Mouse (Mus musculus): ENCODE results near the gene Nrxn3.

Nrxn3 gene

DNA sequence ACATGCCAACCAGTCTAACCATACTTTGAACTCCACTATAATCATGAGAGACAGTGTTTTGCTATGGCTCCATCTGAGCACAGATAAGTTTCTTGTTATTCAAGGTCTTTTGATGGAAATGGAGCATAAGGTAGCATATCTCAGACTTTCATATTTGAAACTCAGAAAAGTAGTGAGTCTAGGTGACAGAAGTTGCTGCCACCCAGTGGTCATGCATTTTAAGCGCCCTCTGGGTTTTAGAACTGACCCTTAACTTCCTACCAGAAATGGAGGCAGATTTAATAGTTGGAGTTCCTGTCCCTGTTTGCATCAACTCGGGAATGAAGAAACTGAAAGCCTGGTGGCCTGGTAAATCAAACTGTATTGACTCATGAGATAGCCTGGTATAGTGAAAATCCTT, 488.9 kb downstream of the Nrxn3 start:
- no peak for DNase-seq

DNA sequence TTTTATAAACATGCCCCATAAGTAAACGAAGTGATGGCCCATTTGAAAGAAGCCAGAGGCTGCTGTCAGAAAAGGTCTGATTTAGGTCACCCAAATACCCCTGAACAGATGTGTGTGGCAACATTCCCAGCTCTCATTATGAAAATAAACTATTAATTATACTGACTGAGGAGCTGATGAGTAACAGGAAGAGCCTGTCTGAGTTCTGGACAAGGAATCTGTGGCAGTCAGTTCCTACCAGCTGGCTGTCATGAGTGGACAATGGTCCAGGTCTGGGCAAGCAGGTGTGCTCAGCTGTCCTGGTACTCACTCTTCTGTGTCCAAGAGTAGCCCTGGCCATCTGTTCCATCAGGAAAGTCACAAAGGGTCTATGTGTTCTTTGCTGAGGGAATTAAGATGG, 517.1 kb downstream of the Nrxn3 start:
- no peak for DNase-seq

DNA sequence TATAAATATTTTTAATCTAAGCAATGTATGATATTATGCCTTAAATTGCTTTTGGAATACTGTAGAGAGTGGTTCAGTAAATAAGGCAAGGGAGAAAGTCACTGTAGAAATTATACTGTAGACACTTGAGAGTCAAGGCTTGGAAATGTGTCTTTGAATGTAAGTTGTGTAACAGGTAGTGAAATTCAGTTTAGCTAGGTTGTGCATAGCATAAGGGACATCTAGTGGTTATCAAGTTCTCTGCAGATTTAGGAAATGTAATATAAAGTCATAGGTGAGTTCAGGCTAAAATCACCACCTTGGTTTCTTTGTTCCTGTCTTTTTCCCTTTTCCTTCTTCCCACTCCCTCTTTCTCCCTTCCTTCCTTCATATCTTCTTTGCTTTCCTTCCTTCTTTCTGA, 518.9 kb downstream of the Nrxn3 start:
- DNase-seq, result no peak

GRCm38 (mm10) chr12:89242476-89242875, 519.8 kb downstream of the Nrxn3 start:
- DNase-seq, result no peak

DNA sequence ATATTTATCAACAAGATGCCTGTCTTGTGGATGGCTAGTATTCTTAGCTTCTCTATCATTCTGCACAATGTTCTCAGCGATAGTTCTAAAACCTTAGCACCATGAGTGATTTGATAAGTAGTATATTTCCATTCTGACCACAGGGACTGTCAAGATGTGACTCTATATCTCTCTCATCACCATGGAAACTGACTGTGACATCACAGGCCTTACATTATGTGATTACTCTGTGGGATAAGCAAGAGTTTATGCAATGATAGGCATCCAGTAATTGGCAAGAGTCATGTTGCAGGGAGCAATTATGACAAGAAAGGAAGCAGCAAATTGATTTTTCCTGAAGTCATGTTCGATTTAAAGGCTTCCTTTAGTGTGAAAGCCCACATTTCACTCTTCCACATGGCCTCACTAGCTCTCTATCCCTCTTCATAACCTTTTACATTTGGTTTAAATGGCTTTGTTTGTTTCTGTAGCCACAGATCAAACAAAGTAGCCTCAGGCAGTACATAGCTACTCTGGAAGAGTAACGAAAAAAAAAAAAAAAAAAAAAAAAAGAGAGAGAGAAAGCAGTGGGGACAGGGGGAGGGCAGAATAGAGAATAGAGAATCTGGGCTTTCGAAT, 532.7 kb downstream of the Nrxn3 start:
- no peak for DNase-seq

GRCm38 (mm10) chr12:89258879-89259278, 536.2 kb downstream of the Nrxn3 start:
- DNase-seq, result no peak

DNA sequence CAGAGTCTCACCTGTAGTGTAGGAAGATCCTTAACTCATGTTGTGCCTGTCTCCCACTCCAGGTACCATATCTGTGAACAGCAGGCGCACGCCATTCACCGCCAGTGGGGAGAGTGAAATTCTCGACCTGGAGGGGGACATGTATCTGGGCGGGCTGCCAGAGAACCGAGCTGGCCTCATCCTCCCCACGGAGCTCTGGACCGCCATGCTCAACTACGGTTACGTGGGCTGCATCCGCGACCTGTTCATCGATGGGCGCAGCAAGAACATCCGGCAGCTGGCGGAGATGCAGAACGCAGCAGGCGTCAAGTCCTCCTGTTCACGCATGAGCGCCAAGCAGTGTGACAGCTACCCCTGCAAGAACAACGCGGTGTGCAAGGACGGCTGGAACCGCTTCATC, 537.4 kb downstream of the Nrxn3 start:
- no peak for DNase-seq

DNA sequence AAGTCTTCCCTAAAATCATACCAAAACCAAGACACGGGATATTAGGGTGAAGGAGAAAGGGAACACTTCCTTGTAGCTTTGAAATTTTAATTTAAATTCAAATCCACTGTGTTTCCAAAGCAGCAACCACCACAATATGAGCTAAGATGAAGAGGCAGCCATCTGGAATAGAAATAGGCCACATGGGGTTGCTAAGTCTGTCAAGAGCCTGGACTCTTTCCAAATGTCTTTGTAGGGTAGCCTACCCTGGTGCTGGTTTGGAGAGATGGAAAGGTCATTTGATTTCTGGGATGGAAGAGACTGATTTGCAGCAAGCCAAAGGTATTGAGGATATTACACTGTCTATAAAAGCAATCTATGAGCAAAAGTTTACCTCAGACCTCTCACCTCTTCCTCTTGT, 539.6 kb downstream of the Nrxn3 start:
- DNase-seq, result no peak

DNA sequence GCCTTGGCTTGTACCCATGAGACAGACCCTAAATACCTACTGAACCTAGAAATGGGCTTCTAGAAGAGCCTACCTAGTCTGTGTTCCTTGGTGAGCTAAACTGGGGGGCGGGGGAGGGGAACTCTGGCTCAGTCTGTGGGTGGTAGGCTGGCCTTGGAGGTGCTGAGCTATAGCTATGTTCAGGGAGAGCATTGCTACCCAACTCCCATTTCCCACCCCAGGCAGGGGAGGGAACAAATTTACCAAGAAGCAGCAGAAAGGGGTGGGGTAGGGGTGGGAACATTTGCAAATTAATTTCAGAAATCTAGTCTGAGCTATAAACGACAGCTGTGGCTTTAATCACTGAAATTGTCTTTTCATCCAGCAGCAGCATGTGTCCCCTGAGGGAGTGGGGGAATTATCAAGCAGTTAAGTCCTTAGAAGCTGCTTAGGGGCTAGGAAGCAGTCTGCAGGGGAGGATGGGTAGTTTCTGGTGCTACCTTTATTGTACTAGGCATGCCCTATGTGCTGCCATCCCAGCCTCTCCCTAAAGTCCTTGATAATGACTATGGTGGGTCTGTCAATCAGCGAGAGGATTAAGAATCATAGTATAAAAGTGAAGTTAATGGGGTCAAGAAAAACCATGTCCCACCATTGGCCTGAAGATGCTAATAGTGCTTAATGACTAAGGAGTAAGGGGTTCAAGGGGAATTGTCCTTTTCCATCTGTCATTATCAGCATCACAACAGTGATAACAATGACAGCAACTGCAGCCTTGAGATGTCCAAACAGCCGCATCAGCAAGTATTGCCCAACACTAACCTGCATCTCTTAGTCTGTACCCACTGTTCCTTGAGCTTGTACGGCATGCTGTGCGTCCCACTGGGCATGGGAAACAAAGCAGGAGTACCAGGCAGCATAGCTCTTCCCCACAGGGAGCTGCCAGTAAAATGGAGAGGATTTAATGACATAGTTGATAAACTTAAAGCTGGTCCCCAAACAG, 560.0 kb downstream of the Nrxn3 start:
- DNase-seq, result no peak

- no peak for DNase-seq
Observed at GRCm38 (mm10) chr12:89284412-89284811, 561.7 kb downstream of the Nrxn3 start.

DNA sequence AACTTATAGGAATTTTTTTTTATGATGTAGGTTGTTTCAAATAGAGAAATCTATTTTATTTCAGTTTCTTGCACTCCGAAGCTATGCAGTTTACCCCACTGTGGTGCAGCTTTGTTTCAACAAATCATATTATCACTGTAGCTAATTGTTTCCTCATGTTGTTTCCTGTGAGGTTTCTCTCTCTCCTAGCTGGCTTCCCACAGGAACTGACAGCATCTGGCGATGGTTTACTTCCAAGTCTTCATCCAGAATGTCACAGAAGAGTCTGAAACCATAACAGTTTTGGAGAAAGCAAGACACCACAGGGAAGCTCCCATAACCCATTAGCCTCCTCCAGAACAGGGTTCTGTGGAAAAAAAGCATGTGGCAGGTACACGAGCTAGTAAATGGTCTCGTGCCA, 564.4 kb downstream of the Nrxn3 start:
- no peak for DNase-seq

GRCm38 (mm10) chr12:89289589-89290274, 567.1 kb downstream of the Nrxn3 start:
- no peak for DNase-seq

GRCm38 (mm10) chr12:89290736-89291574, 568.3 kb downstream of the Nrxn3 start:
- no peak for DNase-seq

DNA sequence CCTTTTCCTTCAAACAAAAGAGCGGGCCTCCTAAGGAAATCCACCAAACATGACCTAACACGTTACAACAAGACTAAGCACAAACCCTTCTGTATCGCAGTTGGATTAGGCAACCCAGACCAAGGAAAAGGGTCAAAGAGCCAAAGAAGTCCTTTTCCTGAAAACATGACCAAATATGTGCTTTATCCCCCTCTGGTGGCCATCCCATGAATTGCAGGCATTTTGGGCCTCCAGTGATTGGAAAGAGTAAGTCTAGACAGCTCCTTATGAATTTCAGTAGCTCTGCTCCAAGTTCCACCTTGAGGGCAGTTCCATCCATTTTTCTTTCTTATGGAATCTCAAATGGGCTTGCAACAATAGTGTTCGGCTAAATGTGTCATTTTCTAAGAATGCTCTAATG, 579.3 kb downstream of the Nrxn3 start:
- DNase-seq, result peak; percentile 31

GRCm38 (mm10) chr12:89310200-89310599, 587.5 kb downstream of the Nrxn3 start:
- no peak for DNase-seq

DNA sequence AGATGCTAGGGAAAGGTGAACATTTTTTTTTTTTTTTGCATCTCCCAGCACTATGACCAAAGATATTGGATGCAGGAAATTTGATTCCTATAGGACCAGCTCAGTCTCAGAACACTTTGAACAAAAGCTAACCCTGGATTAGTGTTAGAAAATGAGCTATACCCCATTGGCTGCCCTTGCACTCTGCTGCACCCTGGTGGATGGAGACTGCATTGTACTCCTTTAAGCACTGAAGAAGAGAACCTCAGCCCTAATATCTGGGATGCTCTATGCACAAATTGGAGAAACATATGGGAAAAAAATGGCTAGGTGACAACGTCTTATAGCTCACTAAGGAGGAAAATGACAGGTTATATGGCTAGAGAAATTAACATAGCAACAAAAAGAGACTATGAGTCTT, 589.9 kb downstream of the Nrxn3 start:
- peak; percentile 18 for DNase-seq

DNA sequence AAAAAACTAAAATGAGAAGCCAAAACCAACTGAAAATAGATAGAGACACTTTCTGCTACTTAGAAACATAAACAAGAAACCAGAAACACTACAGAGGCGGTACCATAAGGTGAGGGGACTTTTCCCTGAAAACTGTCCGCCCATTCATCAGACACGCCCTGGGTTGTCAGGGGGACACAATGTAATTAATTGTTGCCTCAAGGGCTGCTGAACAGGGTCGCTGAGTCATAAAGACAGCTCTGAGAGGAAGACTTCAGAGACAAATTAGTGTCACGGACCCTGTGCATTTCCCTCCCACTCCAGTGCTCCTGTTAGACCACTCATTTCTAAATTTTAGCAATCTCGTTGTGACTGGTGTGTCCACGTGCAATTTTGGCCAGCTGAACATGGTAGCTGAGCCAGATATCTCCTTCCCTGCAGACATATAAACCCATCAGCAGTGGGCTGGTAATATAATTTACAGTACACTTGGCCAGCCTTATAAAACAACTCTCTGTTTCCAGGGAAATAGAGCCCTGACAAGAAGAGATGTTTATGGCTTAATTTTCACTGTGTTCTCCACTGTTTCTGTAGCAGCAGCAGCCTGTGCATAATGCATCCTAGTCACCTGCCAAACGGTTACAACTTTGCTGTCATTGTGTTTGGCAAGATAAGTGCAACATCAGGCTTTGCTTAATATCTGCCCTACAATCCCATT, 603.3 kb downstream of the Nrxn3 start:
- no peak for DNase-seq

GRCm38 (mm10) chr12:89331474-89332263, 609.0 kb downstream of the Nrxn3 start:
- DNase-seq, result no peak

DNA sequence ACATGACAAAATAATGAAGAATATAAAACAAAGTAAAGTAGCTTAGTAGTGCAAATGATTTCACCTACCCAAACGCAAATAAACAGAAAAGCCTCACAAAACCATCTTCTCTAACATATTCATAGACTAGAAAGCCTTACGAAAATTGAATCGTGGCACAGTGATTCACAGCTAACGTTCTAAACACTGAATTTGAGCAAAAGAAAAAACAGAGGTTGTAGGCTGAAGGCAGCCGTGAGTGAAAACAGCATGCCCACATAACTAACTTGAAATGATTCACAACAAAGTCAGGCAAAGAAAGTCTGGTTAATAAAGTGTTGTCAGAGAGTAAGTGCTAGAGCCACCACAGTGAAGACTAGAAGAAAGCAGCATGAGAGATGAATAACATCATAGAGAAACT, 610.8 kb downstream of the Nrxn3 start:
- no peak for DNase-seq

GRCm38 (mm10) chr12:89364850-89365249, 642.2 kb downstream of the Nrxn3 start:
- DNase-seq, result no peak

DNA sequence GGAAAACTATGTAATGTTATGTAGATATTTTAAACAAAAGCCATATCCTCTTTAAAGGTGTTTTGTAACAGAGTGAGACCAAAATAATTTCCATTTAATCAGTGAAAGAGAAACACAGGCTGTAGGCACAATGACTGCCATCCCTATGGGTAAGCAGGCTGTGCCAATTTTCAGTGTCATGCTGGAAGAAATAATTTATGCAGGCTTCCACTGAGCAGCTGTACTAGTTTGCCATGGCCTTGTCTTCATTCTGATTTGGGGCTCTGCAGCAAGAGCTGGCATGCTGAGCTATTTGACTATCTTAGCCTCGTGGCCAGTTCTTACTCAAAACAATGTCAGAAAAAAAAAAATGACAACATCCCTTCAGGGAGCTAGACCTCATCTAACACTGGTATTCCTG, 647.3 kb downstream of the Nrxn3 start:
- no peak for DNase-seq

Measured in thymus, postnatal 14 days (tissue).